Mouse (Mus musculus) stomach, postnatal 0 days (tissue): ENCODE measurements around the gene Ipp.

ENCODE experiments used
- CTCF ChIP-seq: IDR thresholded peaks from 2 replicates; pipeline ENCODE4 v1.5.1; 2016; ENCODE audit warnings: antibody characterized with exemption, low read depth, mild to moderate bottlenecking, moderate library complexity
- EP300 ChIP-seq: optimal IDR thresholded peaks from 2 replicates; pipeline ENCODE3; 2016; ENCODE audit warnings: antibody characterized with exemption

DNA sequence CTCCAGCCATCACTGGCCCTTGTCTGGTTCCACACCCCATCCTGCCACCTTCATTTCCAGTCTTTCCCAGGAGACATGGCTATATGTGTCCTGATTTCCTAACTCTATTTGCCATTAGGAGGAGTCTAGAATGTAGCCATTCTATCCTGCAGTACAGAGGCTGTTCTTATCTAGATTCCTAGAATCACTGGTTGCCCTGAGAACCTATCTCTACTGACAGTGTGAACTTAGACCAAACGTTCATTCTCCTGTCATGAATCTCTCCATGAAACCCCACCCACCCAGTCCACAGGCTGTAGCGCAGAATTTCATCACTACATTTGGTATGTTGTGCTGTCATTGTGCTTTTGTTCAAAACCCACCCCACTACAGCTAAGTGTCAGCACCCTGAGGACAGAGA is 26.0 kb upstream of the Ipp start:
- TF ChIP-seq CTCF: no peak
- no peak for TF ChIP-seq EP300
